Mouse (Mus musculus): Measurements from ENCODE around the gene Magohb. TPM values are rescaled to one million over a fixed set of nuclear protein-coding genes. Genes with fewer than 3 reads are reported as not detected.
A peak's percentile ranks its signal among the peaks of the same experiment; 100 is the strongest.
"Not testable (repeated sequence)": the region's sequence is repeated elsewhere in the genome, so short reads cannot be mapped to it uniquely, and the experiment has no call there.

The Magohb gene
- polyA plus RNA-seq, 1 experiment from 2014 or later: 68.4 TPM

GRCm38 (mm10) chr6:131304776-131305175, 11.7 kb upstream of the Magohb start:
- DNase-seq (ENCODE audit: low spot score): no peak
- H3K27ac ChIP-seq (ENCODE audit: low read depth): no peak overlapping the region
- H3K27me3 ChIP-seq (replicated peaks; ENCODE audit: control insufficient read depth, insufficient read depth, low read length): no peaks in the 10 kb centered on the region
- H3K4me3 ChIP-seq (ENCODE audit: low read depth, low read length): no peak overlapping the region
- H3K4me2 ChIP-seq (ENCODE audit: low read length): no peak overlapping the region
- no peaks in the 10 kb centered on the region for H3K36me3 ChIP-seq (ENCODE audit: control insufficient read depth, insufficient read depth, low read length)
- H3K4me1 ChIP-seq (replicated peaks; ENCODE audit: control insufficient read depth, insufficient read depth, low read length): no peaks in the 10 kb centered on the region
- ATAC-seq (replicated peaks; ENCODE audit: low FRiP score, low TSS enrichment, low read depth): no peak
- H3K9ac ChIP-seq (ENCODE audit: low read length): no peak overlapping the region
- H3K9me3 ChIP-seq (ENCODE audit: control insufficient read depth, low read length): no peaks in the 10 kb centered on the region
- WGBS: 54% methylated on average over 3 of the region's 3 CpGs

GRCm38 (mm10) chr6:131298531-131298930, 5.5 kb upstream of the Magohb start:
- no peak for ATAC-seq (replicated peaks; ENCODE audit: low FRiP score, low TSS enrichment, low read depth)
- DNase-seq (ENCODE audit: low spot score): no peak
- H3K27me3 ChIP-seq (replicated peaks; ENCODE audit: control insufficient read depth, insufficient read depth, low read length): no peaks in the 10 kb centered on the region
- H3K36me3 ChIP-seq (ENCODE audit: control insufficient read depth, insufficient read depth, low read length): no peaks in the 10 kb centered on the region
- no peaks in the 10 kb centered on the region for H3K4me1 ChIP-seq (replicated peaks; ENCODE audit: control insufficient read depth, insufficient read depth, low read length)
- no peaks in the 10 kb centered on the region for H3K9me3 ChIP-seq (ENCODE audit: control insufficient read depth, low read length)
- H3K27ac ChIP-seq (ENCODE audit: low read depth): no peak overlapping the region
- H3K4me2 ChIP-seq (ENCODE audit: low read length): no peak overlapping the region
- no peak overlapping the region for H3K9ac ChIP-seq (ENCODE audit: low read length)
- no peak overlapping the region for H3K4me3 ChIP-seq (ENCODE audit: low read depth, low read length)

GRCm38 (mm10) chr6:131294435-131295112, 1.5 kb upstream of the Magohb start:
- no peaks in the 10 kb centered on the region for H3K27me3 ChIP-seq (replicated peaks; ENCODE audit: control insufficient read depth, insufficient read depth, low read length)
- WGBS: 72% methylated on average over 5 of the region's 5 CpGs
- no peak overlapping the region for H3K9ac ChIP-seq (ENCODE audit: low read length)
- no peak overlapping the region for H3K4me3 ChIP-seq (ENCODE audit: low read depth, low read length)
- DNase-seq (ENCODE audit: low spot score) (no peak), ATAC-seq (replicated peaks; ENCODE audit: low FRiP score, low TSS enrichment, low read depth) (peak; percentile 47)
- no peak overlapping the region for H3K4me2 ChIP-seq (ENCODE audit: low read length)
- H3K9me3 ChIP-seq (ENCODE audit: control insufficient read depth, low read length): no peaks in the 10 kb centered on the region
- peaks cover 5% of the 10 kb centered on the region; the same call in 1 of the 2 replicates for H3K4me1 ChIP-seq (replicated peaks; ENCODE audit: control insufficient read depth, insufficient read depth, low read length)
- no peaks in the 10 kb centered on the region for H3K36me3 ChIP-seq (ENCODE audit: control insufficient read depth, insufficient read depth, low read length)
- H3K27ac ChIP-seq (ENCODE audit: low read depth): no peak overlapping the region

GRCm38 (mm10) chr6:131293916-131294315, 872 bp upstream of the Magohb start:
- WGBS: 83% methylated on average over 5 of the region's 5 CpGs
- no peaks in the 10 kb centered on the region for H3K9me3 ChIP-seq (ENCODE audit: control insufficient read depth, low read length)
- H3K9ac ChIP-seq (ENCODE audit: low read length): no peak overlapping the region
- H3K4me3 ChIP-seq (ENCODE audit: low read depth, low read length): peak overlapping the region; percentile 74; the same call in 1 of the 2 replicates
- peaks cover 5% of the 10 kb centered on the region; the same call in 1 of the 2 replicates for H3K4me1 ChIP-seq (replicated peaks; ENCODE audit: control insufficient read depth, insufficient read depth, low read length)
- H3K36me3 ChIP-seq (ENCODE audit: control insufficient read depth, insufficient read depth, low read length): peaks cover 4% of the 10 kb centered on the region; the same call in 1 of the 2 replicates
- H3K27me3 ChIP-seq (replicated peaks; ENCODE audit: control insufficient read depth, insufficient read depth, low read length): no peaks in the 10 kb centered on the region
- no peak for DNase-seq (ENCODE audit: low spot score)
- ATAC-seq (replicated peaks; ENCODE audit: low FRiP score, low TSS enrichment, low read depth): no peak
- no peak overlapping the region for H3K27ac ChIP-seq (ENCODE audit: low read depth)
- peak overlapping the region; percentile 55 for H3K4me2 ChIP-seq (ENCODE audit: low read length)

- Histone ChIP-seq H3K9me3 (ENCODE audit: control insufficient read depth, low read length) (no peaks in the 10 kb centered on the region), H3K4me2 (ENCODE audit: low read length) (peak overlapping the region; percentile 79), H3K36me3 (ENCODE audit: control insufficient read depth, insufficient read depth, low read length) (peaks cover 15% of the 10 kb centered on the region), H3K4me3 (ENCODE audit: low read depth, low read length) (peak overlapping the region; percentile 74), H3K4me1 (replicated peaks; ENCODE audit: control insufficient read depth, insufficient read depth, low read length) (peaks cover 5% of the 10 kb centered on the region; the same call in 1 of the 2 replicates), H3K27me3 (replicated peaks; ENCODE audit: control insufficient read depth, insufficient read depth, low read length) (no peaks in the 10 kb centered on the region), H3K27ac (ENCODE audit: low read depth) (peak overlapping the region; percentile 60; the same call in 1 of the 2 replicates), H3K9ac (ENCODE audit: low read length) (peak overlapping the region; percentile 89)
- ATAC-seq (replicated peaks; ENCODE audit: low FRiP score, low TSS enrichment, low read depth) (peak; percentile 40; the same call in 1 of the 2 replicates), DNase-seq (ENCODE audit: low spot score) (peak; percentile 68)
- 16% methylated on average over 10 of the region's 10 CpGs for WGBS
Observed at GRCm38 (mm10) chr6:131292276-131292990, 611 bp downstream of the Magohb start.

- ATAC-seq (replicated peaks; ENCODE audit: low FRiP score, low TSS enrichment, low read depth): no peak
Observed at GRCm38 (mm10) chr6:131290430-131290829, 2.6 kb downstream of the Magohb start.

GRCm38 (mm10) chr6:131278160-131278559, 14.9 kb downstream of the Magohb start:
- not testable (repeated sequence) for H3K4me1 ChIP-seq (replicated peaks; ENCODE audit: control insufficient read depth, insufficient read depth, low read length); H3K9me3 ChIP-seq (ENCODE audit: control insufficient read depth, low read length); H3K27ac ChIP-seq (ENCODE audit: low read depth); H3K4me2 ChIP-seq (ENCODE audit: low read length); ATAC-seq (replicated peaks; ENCODE audit: low FRiP score, low TSS enrichment, low read depth); H3K9ac ChIP-seq (ENCODE audit: low read length); DNase-seq (ENCODE audit: low spot score); H3K4me3 ChIP-seq (ENCODE audit: low read depth, low read length); H3K27me3 ChIP-seq (replicated peaks; ENCODE audit: control insufficient read depth, insufficient read depth, low read length)
- H3K36me3 ChIP-seq (ENCODE audit: control insufficient read depth, insufficient read depth, low read length): peaks cover 21% of the 10 kb centered on the region
- 95% methylated on average over 2 of the region's 2 CpGs for WGBS

More at GRCm38 (mm10) chr6:131290430-131290829, 2.6 kb downstream of the Magohb start:
- H3K4me1 ChIP-seq (replicated peaks; ENCODE audit: control insufficient read depth, insufficient read depth, low read length): peaks cover 5% of the 10 kb centered on the region; the same call in 1 of the 2 replicates
- no peak overlapping the region for H3K9ac ChIP-seq (ENCODE audit: low read length)
- no peak overlapping the region for H3K4me3 ChIP-seq (ENCODE audit: low read depth, low read length)
- no peak overlapping the region for H3K27ac ChIP-seq (ENCODE audit: low read depth)
- no peaks in the 10 kb centered on the region for H3K9me3 ChIP-seq (ENCODE audit: control insufficient read depth, low read length)
- no peak for DNase-seq (ENCODE audit: low spot score)
- no peak overlapping the region for H3K4me2 ChIP-seq (ENCODE audit: low read length)
- WGBS: 15% methylated on average over 2 of the region's 2 CpGs
- no peaks in the 10 kb centered on the region for H3K27me3 ChIP-seq (replicated peaks; ENCODE audit: control insufficient read depth, insufficient read depth, low read length)
- peaks cover 31% of the 10 kb centered on the region for H3K36me3 ChIP-seq (ENCODE audit: control insufficient read depth, insufficient read depth, low read length)

- H3K9ac ChIP-seq (ENCODE audit: low read length): no peak overlapping the region
- no peak for DNase-seq (ENCODE audit: low spot score)
- no peak overlapping the region for H3K27ac ChIP-seq (ENCODE audit: low read depth)
- no peaks in the 10 kb centered on the region for H3K9me3 ChIP-seq (ENCODE audit: control insufficient read depth, low read length)
- WGBS: 74% methylated on average over 4 of the region's 4 CpGs
- H3K36me3 ChIP-seq (ENCODE audit: control insufficient read depth, insufficient read depth, low read length): peaks cover 8% of the 10 kb centered on the region; the same call in 1 of the 2 replicates
- H3K4me3 ChIP-seq (ENCODE audit: low read depth, low read length): no peak overlapping the region
- no peak overlapping the region for H3K4me2 ChIP-seq (ENCODE audit: low read length)
- ATAC-seq (replicated peaks; ENCODE audit: low FRiP score, low TSS enrichment, low read depth): no peak
- no peaks in the 10 kb centered on the region for H3K4me1 ChIP-seq (replicated peaks; ENCODE audit: control insufficient read depth, insufficient read depth, low read length)
- no peaks in the 10 kb centered on the region for H3K27me3 ChIP-seq (replicated peaks; ENCODE audit: control insufficient read depth, insufficient read depth, low read length)
Observed at GRCm38 (mm10) chr6:131276659-131277058, 16.4 kb downstream of the Magohb start.

Measured in intestine, embryonic 14.5 days (tissue).